Mouse (Mus musculus) MEL (cell line): Measurements from ENCODE around the gene 1700042G07Rik. TPM values are rescaled to one million over a fixed set of nuclear protein-coding genes. Genes with fewer than 3 reads are reported as not detected.

ENCODE experiments used
- DNase-seq: peaks from one replicate; pipeline ENCODE4 v3.0.0; 2011; ENCODE audit warnings: low read depth, low spot score
- H3K27ac ChIP-seq: 2 replicates; pipeline ENCODE4 v1.5.1; 2012; ENCODE audit warnings: low read depth, mild to moderate bottlenecking, control low read depth, low read length, moderate library complexity; ENCODE audit not compliant: control insufficient read depth
- H3K27me3 ChIP-seq, 2 experiments: fragments of 150-350 bp in 1 of 2; sonication (generic) in 1 of 2; 2 replicates each; pipeline ENCODE4 v1.6.1; 2012; ENCODE audit warnings: low read length in 2 of 2, mild to moderate bottlenecking in 2 of 2, improper control_type of control experiment in 1 of 2, moderate library complexity in 1 of 2; ENCODE audit not compliant: insufficient read depth in 2 of 2, control insufficient read depth in 1 of 2
- H3K36me3 ChIP-seq, 2 experiments: 2 replicates each; pipeline ENCODE4 v1.6.1; 2012 to 2014; ENCODE audit warnings: low read length in 2 of 2, improper control_type of control experiment in 1 of 2, inconsistent platforms in 1 of 2, mild to moderate bottlenecking in 1 of 2; ENCODE audit not compliant: insufficient read depth in 2 of 2, control insufficient read depth in 1 of 2
- H3K4me1 ChIP-seq, 2 experiments: fragments of 150-350 bp in 1 of 2; sonication (generic) in 1 of 2; 2 replicates each; pipeline ENCODE4 v1.6.1; 2012; ENCODE audit warnings: low read length in 2 of 2, improper control_type of control experiment in 1 of 2, mild to moderate bottlenecking in 1 of 2; ENCODE audit not compliant: insufficient read depth in 2 of 2, control insufficient read depth in 1 of 2
- H3K4me3 ChIP-seq, 2 experiments: fragments of 150-350 bp in 1 of 2; sonication (generic) in 1 of 2; 2 replicates each; pipeline ENCODE4 v1.5.1; 2012; ENCODE audit warnings: low read depth in 2 of 2, low read length in 2 of 2, mild to moderate bottlenecking in 2 of 2, moderate library complexity in 2 of 2, control low read depth in 1 of 2, improper control_type of control experiment in 1 of 2; ENCODE audit not compliant: control insufficient read depth in 1 of 2, insufficient read depth in 1 of 2
- H3K79me2 ChIP-seq: 2 replicates; pipeline ENCODE4 v1.6.1; 2012; ENCODE audit warnings: mild to moderate bottlenecking, low read length, moderate library complexity; ENCODE audit not compliant: control insufficient read depth, poor library complexity, insufficient read depth
- H3K9ac ChIP-seq: 2 replicates; pipeline ENCODE4 v1.6.1; 2012; ENCODE audit warnings: low read depth, mild to moderate bottlenecking, control low read depth, low read length, moderate library complexity; ENCODE audit not compliant: control insufficient read depth, poor library complexity, severe bottlenecking
- H3K9me3 ChIP-seq: fragments of 150-350 bp; sonication (generic); replicated peaks from 2 replicates; pipeline ENCODE4 v1.6.1; 2012; ENCODE audit warnings: mild to moderate bottlenecking, low read length, improper control_type of control experiment, moderate library complexity; ENCODE audit not compliant: insufficient read depth
- CHD1 ChIP-seq: IDR thresholded peaks from 2 replicates; pipeline ENCODE4 v1.6.1; 2012; ENCODE audit warnings: low read depth, mild to moderate bottlenecking, inconsistent platforms, low read length, improper control_type of control experiment
- CTCF ChIP-seq, 3 experiments: IDR thresholded peaks in 2 of 3; conservative IDR thresholded peaks in 1 of 3; 2 replicates each; pipeline ENCODE4 v1.5.1; 2011 to 2012; ENCODE audit warnings: low read length in 3 of 3, low read depth in 2 of 3, mild to moderate bottlenecking in 2 of 3, improper control_type of control experiment in 1 of 3, inconsistent platforms in 1 of 3, mixed read lengths in 1 of 3, moderate library complexity in 1 of 3; ENCODE audit not compliant: control insufficient read depth in 1 of 3, insufficient read depth in 1 of 3, poor library complexity in 1 of 3, severe bottlenecking in 1 of 3
- E2F4 ChIP-seq: IDR thresholded peaks from 2 replicates; pipeline ENCODE4 v1.6.1; 2011; ENCODE audit warnings: low read depth, low read length, improper control_type of control experiment, borderline replicate concordance
- ELF1 ChIP-seq: IDR thresholded peaks from 2 replicates; pipeline ENCODE4 v1.6.1; 2014; ENCODE audit warnings: low read depth, mild to moderate bottlenecking, inconsistent platforms, low read length, improper control_type of control experiment, moderate library complexity
- EP300 ChIP-seq, 2 experiments: IDR thresholded peaks; 2 replicates each; pipeline ENCODE4 v1.6.1; 2011; ENCODE audit warnings: improper control_type of control experiment in 2 of 2, low read length in 2 of 2, low read depth in 1 of 2, mild to moderate bottlenecking in 1 of 2
- ETS1 ChIP-seq: IDR thresholded peaks from 2 replicates; pipeline ENCODE4 v1.6.1; 2012; ENCODE audit warnings: low read depth, mild to moderate bottlenecking, inconsistent platforms, low read length, improper control_type of control experiment, moderate library complexity
- GATA1 ChIP-seq: IDR thresholded peaks from 2 replicates; pipeline ENCODE4 v1.6.1; 2011; ENCODE audit warnings: low read depth, low read length, improper control_type of control experiment
- KAT2A ChIP-seq: conservative IDR thresholded peaks from 2 replicates; pipeline ENCODE4 v1.6.1; 2012; ENCODE audit warnings: low read depth, low read length, improper control_type of control experiment, inconsistent platforms
- MAFK ChIP-seq: IDR thresholded peaks from 2 replicates; pipeline ENCODE4 v1.6.1; 2011; ENCODE audit warnings: low read depth, mild to moderate bottlenecking, low read length, improper control_type of control experiment, borderline replicate concordance
- MAX ChIP-seq: IDR thresholded peaks from 2 replicates; pipeline ENCODE4 v1.6.1; 2011; ENCODE audit warnings: low read length, improper control_type of control experiment
- MEF2A ChIP-seq: IDR thresholded peaks from 2 replicates; pipeline ENCODE4 v1.6.1; 2014; ENCODE audit warnings: low read depth, mild to moderate bottlenecking, inconsistent platforms, low read length, improper control_type of control experiment; ENCODE audit not compliant: poor library complexity, insufficient replicate concordance, severe bottlenecking; ENCODE audit errors: extremely low read depth
- MYB ChIP-seq: IDR thresholded peaks from 2 replicates; pipeline ENCODE4 v1.6.1; 2011; ENCODE audit warnings: mild to moderate bottlenecking, low read depth, low read length, improper control_type of control experiment
- MYC ChIP-seq: IDR thresholded peaks from 2 replicates; pipeline ENCODE4 v1.6.1; 2011; ENCODE audit warnings: low read depth, mild to moderate bottlenecking, low read length, improper control_type of control experiment, moderate library complexity
- NRF1 ChIP-seq: IDR thresholded peaks from 2 replicates; pipeline ENCODE4 v1.6.1; 2014; ENCODE audit warnings: low read depth, mild to moderate bottlenecking, inconsistent platforms, low read length, improper control_type of control experiment, moderate library complexity; ENCODE audit not compliant: poor library complexity, insufficient read depth, severe bottlenecking
- POLR2A ChIP-seq, 2 experiments: IDR thresholded peaks; 2 replicates each; pipeline ENCODE4 v1.6.1; 2011 to 2012; ENCODE audit warnings: low read length in 2 of 2, mild to moderate bottlenecking in 2 of 2, control low read depth in 1 of 2, improper control_type of control experiment in 1 of 2, low read depth in 1 of 2, moderate library complexity in 1 of 2; ENCODE audit not compliant: control insufficient read depth in 1 of 2, insufficient read depth in 1 of 2, poor library complexity in 1 of 2
- POLR2AphosphoS2 ChIP-seq: IDR thresholded peaks from 2 replicates; pipeline ENCODE4 v1.6.1; 2011; ENCODE audit warnings: low read length, improper control_type of control experiment
- POLR2AphosphoS5 ChIP-seq: IDR thresholded peaks from 2 replicates; pipeline ENCODE4 v1.6.1; 2012; ENCODE audit warnings: low read depth, borderline replicate concordance, mild to moderate bottlenecking, inconsistent platforms, low read length, moderate library complexity, mixed read lengths
- RCOR1 ChIP-seq: IDR thresholded peaks from 2 replicates; pipeline ENCODE4 v1.6.1; 2012; ENCODE audit warnings: low read depth, mild to moderate bottlenecking, inconsistent platforms, low read length, improper control_type of control experiment
- SMC3 ChIP-seq: IDR thresholded peaks from 2 replicates; pipeline ENCODE4 v1.6.1; 2011; ENCODE audit warnings: low read depth, low read length, improper control_type of control experiment
- TAL1 ChIP-seq: IDR thresholded peaks from 2 replicates; pipeline ENCODE4 v1.6.1; 2012; ENCODE audit warnings: mild to moderate bottlenecking, inconsistent platforms, low read length, moderate library complexity, mixed read lengths
- TCF12 ChIP-seq: IDR thresholded peaks from 2 replicates; pipeline ENCODE4 v1.6.1; 2014; ENCODE audit warnings: low read depth, mild to moderate bottlenecking, inconsistent platforms, low read length, improper control_type of control experiment, moderate library complexity
- UBTF ChIP-seq: IDR thresholded peaks from 2 replicates; pipeline ENCODE4 v1.6.1; 2012; ENCODE audit warnings: low read depth, mild to moderate bottlenecking, inconsistent platforms, low read length, improper control_type of control experiment, moderate library complexity, borderline replicate concordance; ENCODE audit not compliant: insufficient read depth
- USF2 ChIP-seq, 2 experiments: IDR thresholded peaks; 2 replicates each; pipeline ENCODE4 v1.6.1; 2011 to 2012; ENCODE audit warnings: improper control_type of control experiment in 2 of 2, low read length in 2 of 2, borderline replicate concordance in 1 of 2, inconsistent platforms in 1 of 2, low read depth in 1 of 2, mild to moderate bottlenecking in 1 of 2; ENCODE audit not compliant: insufficient read depth in 1 of 2
- ZKSCAN1 ChIP-seq: IDR thresholded peaks from 2 replicates; pipeline ENCODE4 v1.6.1; 2012; ENCODE audit warnings: low read depth, mild to moderate bottlenecking, inconsistent platforms, low read length, improper control_type of control experiment, moderate library complexity
- ZMIZ1 ChIP-seq: IDR thresholded peaks from 2 replicates; pipeline ENCODE4 v1.6.1; 2012; ENCODE audit warnings: low read depth, mild to moderate bottlenecking, inconsistent platforms, low read length, improper control_type of control experiment, moderate library complexity
- ZNF384 ChIP-seq: IDR thresholded peaks from 2 replicates; pipeline ENCODE4 v1.6.1; 2012; ENCODE audit warnings: low read depth, mild to moderate bottlenecking, inconsistent platforms, low read length, improper control_type of control experiment
- polyA plus RNA-seq, 2 experiments: library from polyadenylated mRNA; stranded (reverse) in 1 of 2; unstranded in 1 of 2; fragments of >175 nt in 1 of 2; fragments of >200 nt in 1 of 2; gene quantifications; 2 replicates each; pipeline versions ENCODE4 v1.2.1 to v1.2.4; 2012; ENCODE audit warnings: low replicate concordance in 2 of 2, low read depth in 1 of 2; ENCODE audit not compliant: insufficient read length in 2 of 2, insufficient read depth in 1 of 2, missing spikeins in 1 of 2
- total RNA-seq: library from RNA; depleted of rRNA; stranded (reverse); fragments of 300-350 nt; gene quantifications from 2 replicates; pipeline ENCODE4 v1.2.3, GENCODE M21; 2012

The 1700042G07Rik gene
- total and polyA plus RNA-seq, 3 experiments, result not detected

- Histone ChIP-seq H3K9ac (no peak overlapping the region), H3K4me3 (no peak overlapping the region), H3K27me3 (no peaks in the 10 kb centered on the region), H3K79me2 (no peaks in the 10 kb centered on the region), H3K4me1 (peaks cover 2 to 22% of the 10 kb centered on the region in 2 experiments; a peak in 2 of 4 replicates), H3K9me3 (no peaks in the 10 kb centered on the region), H3K27ac (no peak overlapping the region), H3K36me3 (peaks cover 0 to 12% of the 10 kb centered on the region in 2 experiments; a peak in 2 of 4 replicates)
- DNase-seq, result peak; percentile 64
- no peak for TF ChIP-seq ZKSCAN1
- TF ChIP-seq ZNF384, result no peak
- TF ChIP-seq MYC, result no peak
- TF ChIP-seq TCF12, result no peak
- TF ChIP-seq NRF1, result no peak
- no peak for TF ChIP-seq UBTF
- TF ChIP-seq ZMIZ1, result no peak
- TF ChIP-seq GATA1, result peak; percentile 44; the same call in 1 of the 2 replicates
- no peak for TF ChIP-seq USF2 (IDR thresholded peaks at IDR 0.05; ENCODE audit: borderline replicate concordance in 1 of 2, insufficient read depth in 1 of 2, low read depth in 1 of 2, low read length in 2 of 2)
- TF ChIP-seq ETS1, result peak; percentile 84
- no peak for TF ChIP-seq ELF1
- TF ChIP-seq CHD1, result no peak
- TF ChIP-seq POLR2A (IDR thresholded peaks at IDR 0.05; ENCODE audit: control insufficient read depth in 1 of 2, insufficient read depth in 1 of 2, low read depth in 1 of 2, low read length in 2 of 2, poor library complexity in 1 of 2), result no peak
- TF ChIP-seq TAL1, result peak; percentile 44
- TF ChIP-seq EP300 (IDR thresholded peaks at IDR 0.05; ENCODE audit: low read depth in 1 of 2, low read length in 2 of 2), result peak in 1 of 2 experiments; percentile 16; a peak in 1 of 4 replicates
- TF ChIP-seq E2F4, result no peak
- TF ChIP-seq MEF2A, result 0 out of 2 replicates have a peak, but pooled peaks have one; percentile 79
These were observed 2.8 kb downstream of the 1700042G07Rik start for GRCm38 (mm10) chr4:116175711-116176542.

GRCm38 (mm10) chr4:116176543-116176988, 3.4 kb downstream of the 1700042G07Rik start:
- Histone ChIP-seq H3K4me3 (no peak overlapping the region), H3K36me3 (peaks cover 0 to 12% of the 10 kb centered on the region in 2 experiments; a peak in 2 of 4 replicates), H3K9me3 (no peaks in the 10 kb centered on the region), H3K27ac (no peak overlapping the region)
- no peak for DNase-seq
- TF ChIP-seq MAFK, result no peak
- TF ChIP-seq POLR2AphosphoS5, result no peak
- no peak for TF ChIP-seq POLR2AphosphoS2
- TF ChIP-seq MYB, result no peak
- no peak for TF ChIP-seq CHD1
- TF ChIP-seq KAT2A, result no peak
- TF ChIP-seq USF2 (IDR thresholded peaks at IDR 0.05; ENCODE audit: borderline replicate concordance in 1 of 2, insufficient read depth in 1 of 2, low read depth in 1 of 2, low read length in 2 of 2), result no peak
- TF ChIP-seq MYC, result no peak
- TF ChIP-seq MAX, result no peak
- TF ChIP-seq UBTF, result no peak
- no peak for TF ChIP-seq MEF2A
- TF ChIP-seq SMC3, result no peak
- TF ChIP-seq CTCF (IDR thresholded peaks at IDR 0.05 in 2 of 3, conservative IDR thresholded peaks at IDR 0.05 in 1 of 3; ENCODE audit: control insufficient read depth in 1 of 3, insufficient read depth in 1 of 3, low read depth in 2 of 3, low read length in 3 of 3, poor library complexity in 1 of 3, severe bottlenecking in 1 of 3), result no peak
- TF ChIP-seq POLR2A (IDR thresholded peaks at IDR 0.05; ENCODE audit: control insufficient read depth in 1 of 2, insufficient read depth in 1 of 2, low read depth in 1 of 2, low read length in 2 of 2, poor library complexity in 1 of 2), result no peak
- no peak for TF ChIP-seq RCOR1
- TF ChIP-seq, all 39 proteins: peak for 0
- H3K79me2 ChIP-seq, result no peaks in the 10 kb centered on the region
- H3K27me3 ChIP-seq, result peaks cover 0 to 2% of the 10 kb centered on the region in 2 experiments; a peak in 1 of 4 replicates
- H3K4me1 ChIP-seq, result peaks cover 2 to 22% of the 10 kb centered on the region in 2 experiments; a peak in 2 of 4 replicates
- H3K9ac ChIP-seq, result no peak overlapping the region
